10 mouse cellular contexts compared by ENCODE assay signal in the genomic region with DNA sequence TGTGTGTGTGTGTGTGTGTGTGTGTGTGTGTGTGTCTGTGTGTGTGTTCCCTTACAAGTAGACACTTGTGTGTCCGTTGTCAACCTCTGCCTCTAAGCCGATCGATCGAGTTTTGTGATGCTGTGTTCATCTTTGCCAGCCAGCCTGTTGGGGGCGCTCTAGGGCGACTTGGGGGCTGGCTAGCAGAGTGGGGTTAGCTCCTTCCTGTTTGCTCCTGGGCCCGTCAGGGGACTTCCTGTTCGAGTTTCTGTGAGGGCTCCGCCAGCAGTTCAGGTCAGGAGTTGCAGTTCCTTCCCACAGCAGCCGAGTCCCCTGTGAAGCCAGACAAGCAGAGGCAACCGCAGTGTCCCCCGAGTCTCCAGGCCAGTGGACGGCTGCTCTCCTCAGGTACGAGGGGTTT. TPM values are rescaled to one million over a fixed set of nuclear protein-coding genes. Genes with fewer than 3 reads are reported as not detected.
DNase-seq lines count a peak whose midpoint lies in the region; ATAC-seq lines count a peak whose summit lies in the region.
"Had no signal": no experiment of that assay in that cellular context is flagged by ENCODE, and none has a peak within 500 bp of the region (broad histone marks: within the 10 kb centered on the region; RNA-seq: fewer than 3 reads in every experiment).

No protein-coding gene starts in this region.

- H3K9me3 ChIP-seq in hindbrain, embryonic 12.5 days (replicated peaks), result no peaks in the 10 kb centered on the region
- H3K9me3 ChIP-seq: hindbrain, embryonic 15.5 days had no signal

- peak; percentile 62 for ATAC-seq in megakaryocyte-erythroid progenitor cell, adult 5-6 weeks (replicated peaks; ENCODE audit: low FRiP score, low TSS enrichment, poor library complexity, severe bottlenecking)
- no peak for ATAC-seq in frontal cortex, adult (ENCODE audit: low TSS enrichment)
- ATAC-seq in erythroblast, adult 5-6 weeks (replicated peaks; ENCODE audit: low FRiP score, poor library complexity, severe bottlenecking), result no peak
- ATAC-seq in hindbrain, embryonic 12.5 days (ENCODE audit: low FRiP score), result no peak

- peak; percentile 29 for DNase-seq in heart, postnatal 4 days
- DNase-seq in heart, adult 11 months, result no peak
- DNase-seq in A20 (ENCODE audit: low read depth, low spot score) (peak; percentile 96), ZHBTc4 (ENCODE audit: low read depth, low spot score) (peak; percentile 97)

- no peaks in the 10 kb centered on the region for H3K27me3 ChIP-seq in hindbrain, embryonic 12.5 days
- H3K27me3 ChIP-seq: hindbrain, embryonic 15.5 days had no signal

- no peaks in the 10 kb centered on the region for H3K4me1 ChIP-seq in hindbrain, embryonic 12.5 days
- H3K4me1 ChIP-seq: hindbrain, embryonic 15.5 days had no signal

- no peak overlapping the region for H3K4me2 ChIP-seq in hindbrain, embryonic 12.5 days (replicated peaks)
- H3K4me2 ChIP-seq: hindbrain, embryonic 15.5 days had no signal

- H3K27ac ChIP-seq in hindbrain, embryonic 12.5 days, result no peak overlapping the region
- H3K27ac ChIP-seq: hindbrain, embryonic 15.5 days; macrophage had no signal

- H3K9ac ChIP-seq in hindbrain, embryonic 12.5 days, result no peak overlapping the region
- H3K9ac ChIP-seq: hindbrain, embryonic 15.5 days had no signal

- WGBS in hindbrain, embryonic 12.5 days, result 76% methylated on average over 14 of the region's 14 CpGs

- H3K4me3 ChIP-seq in hindbrain, embryonic 12.5 days, result no peak overlapping the region
- H3K4me3 ChIP-seq: hindbrain, embryonic 15.5 days had no signal

- peaks cover 61% of the 10 kb centered on the region for H3K36me3 ChIP-seq in hindbrain, embryonic 12.5 days

RNA-seq across cellular contexts. Expression of a gene that starts 27.0 kb away (rescaled TPM):
- 10 to 100 TPM; 23.1 to 25.4 TPM for total RNA-seq in heart, postnatal 4 days (2021)
- total RNA-seq in megakaryocyte-erythroid progenitor cell, adult 5-6 weeks (2014; fragmentation: Nextera tagmentation), result 36.6 and 37.5 TPM in 2 replicates
- total RNA-seq in megakaryocyte-erythroid progenitor cell, adult 5-6 weeks (2017), result 76.8 and 84.1 TPM in 2 replicates
- 3.5 and 6.3 TPM in 2 replicates for total RNA-seq in erythroblast, adult 5-6 weeks (2015; ENCODE audit: low replicate concordance)
- total RNA-seq in erythroblast, adult 5-6 weeks (2017; ENCODE audit: low replicate concordance), result 8.3 and 11.6 TPM in 2 replicates
- 50.5 and 51.7 TPM in 2 replicates for polyA plus RNA-seq in hindbrain, embryonic 12.5 days (2016; fragmentation: Nextera tagmentation; extraction: Ambion mirVana)

RNA-seq across cellular contexts. Expression of a gene that starts 58.5 kb away (rescaled TPM):
- total RNA-seq in heart, postnatal 4 days (2021), result 10 to 100 TPM; 59.7 to 60.7 TPM
- 28.6 and 30.0 TPM in 2 replicates for total RNA-seq in megakaryocyte-erythroid progenitor cell, adult 5-6 weeks (2014; fragmentation: Nextera tagmentation)
- 37.8 and 38.0 TPM in 2 replicates for total RNA-seq in megakaryocyte-erythroid progenitor cell, adult 5-6 weeks (2017)
- 8.4 and 11.7 TPM in 2 replicates for total RNA-seq in erythroblast, adult 5-6 weeks (2015; ENCODE audit: low replicate concordance)
- total RNA-seq in erythroblast, adult 5-6 weeks (2017; ENCODE audit: low replicate concordance), result 4.9 and 17.6 TPM in 2 replicates
- polyA plus RNA-seq in hindbrain, embryonic 12.5 days (2016; fragmentation: Nextera tagmentation; extraction: Ambion mirVana), result 176 and 183 TPM in 2 replicates
